Mouse (Mus musculus) lung, adult 2 months (tissue): ENCODE results near the gene Slco3a1. TPM values are rescaled to one million over a fixed set of nuclear protein-coding genes. Genes with fewer than 3 reads are reported as not detected.

Experiments used
- DNase-seq: peaks from one replicate; pipeline ENCODE4 v3.0.0; 2022
- H3K4me1 ChIP-seq: fragments of 200-500 bp; 2 replicates; pipeline ENCODE4 v1.6.1; 2011; ENCODE audit warnings: low read length; ENCODE audit not compliant: control insufficient read depth, insufficient read depth
- H3K4me3 ChIP-seq: fragments of 200-500 bp; replicated peaks from 2 replicates; pipeline ENCODE3; 2011; ENCODE audit warnings: low read depth, mild to moderate bottlenecking, control low read depth, low read length; ENCODE audit errors: extremely low read depth
- CTCF ChIP-seq: fragments of 200-500 bp; IDR thresholded peaks from 2 replicates; pipeline ENCODE4 v1.5.1; 2011; ENCODE audit warnings: mild to moderate bottlenecking, low read length, control low read depth; ENCODE audit not compliant: insufficient read depth
- POLR2A ChIP-seq: fragments of 200-500 bp; IDR thresholded peaks from 2 replicates; pipeline ENCODE4 v1.6.1; 2011; ENCODE audit warnings: low read depth, mild to moderate bottlenecking, control low read depth, low read length, borderline replicate concordance; ENCODE audit errors: extremely low read depth
- WGBS: fragments of 180-500 bp; shearing (Covaris S2); methylation state at CpG from one replicate; pipeline ENCODE4 v1.1.7; 2018; 5-methylcytosine and 5-hydroxymethylcytosine counted together
- polyA plus RNA-seq: library from polyadenylated mRNA; depleted of rRNA; stranded (reverse); fragments of >200 nt; gene quantifications from 2 replicates; pipeline ENCODE4 v1.2.3, GENCODE M21; 2012

Gene Slco3a1
- polyA plus RNA-seq, 1 experiment: 156 TPM

- WGBS: 55% methylated on average over 2 of the region's 2 CpGs
- Histone ChIP-seq H3K4me1 (peaks cover 6% of the 10 kb centered on the region), H3K4me3 (no peak overlapping the region)
- DNase-seq: no peak
- TF ChIP-seq POLR2A (no peak), CTCF (no peak)
Measured at GRCm38 (mm10) chr7:74381881-74382281, 172.7 kb downstream of the Slco3a1 start.

- TF ChIP-seq CTCF (no peak), POLR2A (no peak)
- Histone ChIP-seq H3K4me1 (peaks cover 6% of the 10 kb centered on the region), H3K4me3 (no peak overlapping the region)
- no peak for DNase-seq
- 31% methylated on average over 2 of the region's 2 CpGs for WGBS
Measured at GRCm38 (mm10) chr7:74381051-74381450, 173.5 kb downstream of the Slco3a1 start.

- 85% methylated on average over 10 of the region's 10 CpGs for WGBS
- TF ChIP-seq CTCF: no peak
- TF ChIP-seq POLR2A: no peak
- peaks cover 9% of the 10 kb centered on the region for H3K4me1 ChIP-seq
- DNase-seq: no peak
- H3K4me3 ChIP-seq: no peak overlapping the region
Measured at GRCm38 (mm10) chr7:74377909-74378308, 176.7 kb downstream of the Slco3a1 start.

GRCm38 (mm10) chr7:74376397-74377044 lies 178.1 kb downstream of the Slco3a1 start:
- H3K4me3 ChIP-seq: no peak overlapping the region
- peaks cover 5% of the 10 kb centered on the region for H3K4me1 ChIP-seq
- DNase-seq: no peak
- TF ChIP-seq CTCF: no peak
- no peak for TF ChIP-seq POLR2A
- WGBS: 49% methylated on average over 12 of the region's 12 CpGs

- Histone ChIP-seq H3K4me1 (0 out of 2 replicates have a peak, but pooled peaks cover 3% of the 10 kb centered on the region), H3K4me3 (no peak overlapping the region)
- WGBS: 66% methylated on average over 14 of the region's 14 CpGs
- no peak for DNase-seq
- no peak for TF ChIP-seq CTCF
- TF ChIP-seq POLR2A: no peak
Measured at GRCm38 (mm10) chr7:74375174-74375957, 179.2 kb downstream of the Slco3a1 start.

GRCm38 (mm10) chr7:74373056-74373455 lies 181.5 kb downstream of the Slco3a1 start:
- H3K4me1 ChIP-seq: 0 out of 2 replicates have a peak, but pooled peaks cover 3% of the 10 kb centered on the region
- DNase-seq: no peak
- TF ChIP-seq POLR2A: no peak
- whole genome bisulfite sequencing: 86% methylated on average over 6 of the region's 6 CpGs
- no peak overlapping the region for H3K4me3 ChIP-seq

- Histone ChIP-seq H3K4me1 (0 out of 2 replicates have a peak, but pooled peaks cover 3% of the 10 kb centered on the region), H3K4me3 (no peak overlapping the region)
- DNase-seq: no peak
- TF ChIP-seq POLR2A (no peak), CTCF (no peak)
- WGBS: 58% methylated on average over 6 of the region's 6 CpGs
Measured at GRCm38 (mm10) chr7:74372141-74372582, 182.4 kb downstream of the Slco3a1 start.

- no peak for TF ChIP-seq POLR2A
- no peak for TF ChIP-seq CTCF
- no peak for DNase-seq
- 34% methylated on average over 2 of the region's 2 CpGs for whole genome bisulfite sequencing
- Histone ChIP-seq H3K4me3 (no peak overlapping the region), H3K4me1 (0 out of 2 replicates have a peak, but pooled peaks cover 3% of the 10 kb centered on the region)
Measured at GRCm38 (mm10) chr7:74371656-74372055, 182.9 kb downstream of the Slco3a1 start.

GRCm38 (mm10) chr7:74371208-74371607 lies 183.4 kb downstream of the Slco3a1 start:
- TF ChIP-seq POLR2A: no peak
- peak; percentile 52 for TF ChIP-seq CTCF
- Histone ChIP-seq H3K4me1 (0 out of 2 replicates have a peak, but pooled peaks cover 3% of the 10 kb centered on the region), H3K4me3 (no peak overlapping the region)
- DNase-seq: no peak
- 40% methylated on average over 2 of the region's 2 CpGs for WGBS

GRCm38 (mm10) chr7:74369657-74370056 lies 184.9 kb downstream of the Slco3a1 start:
- Histone ChIP-seq H3K4me1 (0 out of 2 replicates have a peak, but pooled peaks cover 1% of the 10 kb centered on the region), H3K4me3 (no peak overlapping the region)
- peak; percentile 27; the same call in 1 of the 2 replicates for TF ChIP-seq CTCF
- TF ChIP-seq POLR2A: no peak
- WGBS: 78% methylated on average over 4 of the region's 4 CpGs
- no peak for DNase-seq
